Mouse (Mus musculus) liver, adult 2 months (tissue): ENCODE measurements at regions not wholly inside any gene's neighbourhood (a gene's known extent, or its start where the extent isn't known, plus 50 kb on each side); places are given as distances from the start of the nearest gene placed in this dataset.

Experiments
- CTCF ChIP-seq: fragments of 200-500 bp; IDR thresholded peaks from 2 replicates; pipeline ENCODE4 v1.5.1; 2011; ENCODE audit warnings: low read depth, low read length, control low read depth
- POLR2A ChIP-seq: fragments of 200-500 bp; IDR thresholded peaks from 2 replicates; pipeline ENCODE4 v1.6.1; 2011; ENCODE audit warnings: low read length, control low read depth; ENCODE audit not compliant: insufficient read depth; ENCODE audit errors: extremely low read depth

DNA sequence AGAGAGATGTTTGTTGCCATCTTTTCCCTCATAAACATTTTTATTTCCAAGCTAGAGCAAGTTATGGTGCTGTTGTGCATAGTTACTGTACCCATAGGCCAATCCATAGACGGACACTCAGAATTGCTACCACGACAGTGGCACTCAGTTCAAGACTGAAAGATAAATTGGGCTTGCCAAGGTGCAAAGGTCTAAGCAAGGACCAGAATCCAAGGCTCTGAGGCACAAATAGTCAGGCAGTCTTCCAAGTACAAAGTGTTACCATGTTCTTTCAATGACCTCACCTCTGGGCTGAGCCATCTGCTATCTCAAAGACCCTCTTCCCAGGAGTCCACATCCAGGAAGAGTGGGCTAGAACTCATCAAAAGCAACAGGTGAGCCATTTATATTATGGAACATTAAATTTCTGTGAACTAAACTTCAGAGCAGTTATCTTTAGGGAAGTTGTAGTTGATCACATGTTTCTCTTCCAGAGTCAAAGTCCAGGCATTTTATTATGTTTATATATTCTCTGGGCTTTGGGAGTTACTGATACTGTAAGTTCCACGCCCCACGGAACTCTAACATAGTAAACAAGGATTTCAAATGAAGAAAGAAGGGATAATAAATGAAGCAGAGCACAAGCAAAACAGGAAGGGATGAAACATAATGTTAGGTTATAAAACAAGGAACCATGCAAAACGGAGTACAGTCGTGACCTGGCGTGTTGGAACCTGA lies 136.1 kb downstream of the Pcsk1 start:
- TF ChIP-seq CTCF (no peak), POLR2A (no peak)
